Mouse (Mus musculus): ENCODE results near the gene Mfsd1.

Mfsd1 gene

DNA sequence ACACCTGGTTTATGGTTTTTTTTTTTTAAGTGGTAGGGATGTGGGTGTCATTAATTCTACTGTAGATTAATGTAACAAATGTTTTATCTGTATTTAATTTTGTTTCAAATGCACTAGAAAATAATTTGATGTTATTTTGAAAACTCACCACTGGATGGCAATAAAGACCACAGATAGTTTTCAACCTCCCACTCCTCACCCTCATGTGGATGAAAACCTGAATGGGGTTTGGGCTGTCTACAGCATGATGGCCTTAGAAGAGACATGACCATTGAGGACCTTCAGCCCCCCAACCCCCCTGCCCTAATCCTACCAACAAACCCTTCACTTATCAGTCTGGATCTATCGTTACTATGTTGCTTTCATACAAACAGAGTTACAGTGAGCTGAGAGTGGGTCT lies 42.1 kb downstream of the Mfsd1 start:
- DNase-seq (ENCODE audit: low spot score in 2 of 2), result no peak

DNA sequence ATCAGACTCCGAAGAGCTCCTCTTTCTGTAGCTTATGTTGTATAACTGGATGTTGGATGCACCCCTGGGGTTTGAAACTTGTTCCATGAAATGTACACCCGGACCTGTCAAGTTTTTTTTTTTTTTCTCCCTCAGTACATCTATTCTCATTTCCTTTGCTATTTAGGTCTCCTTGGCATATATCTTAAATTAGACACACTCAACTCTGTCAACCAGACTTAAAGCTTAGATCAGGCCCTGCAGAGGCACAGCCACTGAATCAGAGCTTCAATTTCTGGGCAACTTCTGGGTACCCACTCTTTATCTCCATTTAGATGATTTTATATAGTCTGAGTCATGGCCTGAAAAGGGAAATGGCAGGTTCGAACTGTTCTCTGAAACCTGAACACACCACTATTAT lies 60.6 kb downstream of the Mfsd1 start:
- no peak for DNase-seq (ENCODE audit: low spot score in 2 of 2)

DNA sequence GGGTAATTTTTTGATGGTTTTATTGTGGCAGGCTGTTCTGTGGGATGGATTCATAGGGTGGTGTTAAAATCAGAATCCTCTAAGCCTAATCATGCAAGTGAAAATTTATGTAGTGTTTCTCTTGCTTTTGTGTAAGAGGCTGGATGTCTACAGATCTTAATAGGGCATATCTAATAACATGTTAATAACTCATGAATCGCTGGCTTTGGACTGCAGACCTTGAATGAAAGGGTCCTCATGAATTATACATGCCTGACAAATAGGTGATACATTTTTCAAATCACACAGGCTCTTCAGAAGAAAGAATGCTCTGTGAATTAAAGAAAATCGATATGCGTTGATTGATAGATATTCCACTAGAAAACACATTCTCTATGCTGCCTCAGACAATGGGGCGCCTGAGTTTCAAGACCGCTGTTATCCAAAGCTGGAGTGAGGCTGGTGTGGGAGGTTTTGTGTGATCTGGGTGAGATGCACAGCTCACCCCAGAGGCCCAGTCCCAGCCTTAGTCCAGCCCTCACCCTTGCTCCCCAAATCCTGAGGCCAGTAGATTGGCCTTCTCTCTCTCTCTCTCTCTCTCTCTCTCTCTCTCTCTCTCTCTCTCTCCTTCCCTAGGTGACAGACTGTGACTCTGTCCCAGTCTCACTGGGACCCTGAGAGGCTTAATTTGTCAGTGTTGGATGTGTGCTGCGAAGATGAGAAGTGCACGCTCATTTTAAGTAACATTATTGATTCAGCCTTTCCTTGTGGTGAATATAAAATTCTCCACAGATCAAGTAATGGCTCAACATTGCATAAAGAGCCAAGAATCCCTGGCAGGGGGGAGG lies 63.3 kb downstream of the Mfsd1 start:
- DNase-seq (ENCODE audit: low spot score in 2 of 2), result no peak
